Mouse (Mus musculus) heart, postnatal 10 days (tissue): ENCODE measurements around the gene Dnah7c. TPM values are rescaled to one million over a fixed set of nuclear protein-coding genes. Genes with fewer than 3 reads are reported as not detected.
"Not testable (repeated sequence)": the region's sequence is repeated elsewhere in the genome, so short reads cannot be mapped to it uniquely, and the experiment has no call there.

Experiments used
- DNase-seq, 2 experiments: peaks; one replicate each; pipeline ENCODE4 v3.0.0; 2021
- intact Hi-C: fragments of 180-260 bp; cut with DNase I; formaldehyde crosslinking; loops from one replicate; pipeline ENCODE4 v1.15.1; 2025
- total RNA-seq, 2 experiments: library from RNA; stranded (reverse); gene quantifications; 2 replicates each; pipeline ENCODE4 v1.2.3; 2021

Dnah7c gene
- total RNA-seq, 2 experiments from 2014 or later, result 0.12 TPM; not detected in 1

- intact Hi-C loops, result no loop called here
- DNase-seq, result no peak
Measured at GRCm38 (mm10) chr1:46725266-46725665, 299.9 kb downstream of the Dnah7c start.

GRCm38 (mm10) chr1:46725719-46726118, 300.3 kb downstream of the Dnah7c start:
- intact Hi-C loops, DNase-seq: not testable (repeated sequence)

GRCm38 (mm10) chr1:46729731-46730130, 304.3 kb downstream of the Dnah7c start:
- DNase-seq, intact Hi-C loops: not testable (repeated sequence)

GRCm38 (mm10) chr1:46733405-46734106, 308.2 kb downstream of the Dnah7c start:
- DNase-seq, intact Hi-C loops: not testable (repeated sequence)

GRCm38 (mm10) chr1:46734455-46734854, 309.1 kb downstream of the Dnah7c start:
- intact Hi-C loops, result not testable (repeated sequence)

GRCm38 (mm10) chr1:46764600-46764999, 339.2 kb downstream of the Dnah7c start:
- intact Hi-C loops, result not testable (repeated sequence)

More at GRCm38 (mm10) chr1:46734455-46734854, 309.1 kb downstream of the Dnah7c start:
- not testable (repeated sequence) for DNase-seq

GRCm38 (mm10) chr1:46769318-46769717, 343.9 kb downstream of the Dnah7c start:
- intact Hi-C loops, result not testable (repeated sequence)

More at GRCm38 (mm10) chr1:46764600-46764999, 339.2 kb downstream of the Dnah7c start:
- DNase-seq, result peak in 1 of 2 experiments; percentile 2

GRCm38 (mm10) chr1:46770077-46770695, 344.8 kb downstream of the Dnah7c start:
- DNase-seq, intact Hi-C loops: not testable (repeated sequence)

More at GRCm38 (mm10) chr1:46769318-46769717, 343.9 kb downstream of the Dnah7c start:
- not testable (repeated sequence) for DNase-seq

- intact Hi-C loops, DNase-seq: not testable (repeated sequence)
Measured at GRCm38 (mm10) chr1:46782227-46782626, 356.8 kb downstream of the Dnah7c start.

GRCm38 (mm10) chr1:46805074-46805473, 379.7 kb downstream of the Dnah7c start:
- DNase-seq, result no peak
- intact Hi-C loops, result no loop called here

GRCm38 (mm10) chr1:46808630-46809029, 383.2 kb downstream of the Dnah7c start:
- intact Hi-C loops, DNase-seq: not testable (repeated sequence)

GRCm38 (mm10) chr1:46817934-46818333, 392.5 kb downstream of the Dnah7c start:
- DNase-seq, result no peak
- intact Hi-C loops, result no loop called here

- no peak for DNase-seq
- intact Hi-C loops, result no loop called here
Measured at GRCm38 (mm10) chr1:46822256-46822972, 397.0 kb downstream of the Dnah7c start.

- intact Hi-C loops, result no loop called here
- DNase-seq, result no peak
Measured at GRCm38 (mm10) chr1:46830066-46830843, 404.9 kb downstream of the Dnah7c start.

GRCm38 (mm10) chr1:46831927-46832326, 406.5 kb downstream of the Dnah7c start:
- no peak for DNase-seq
- intact Hi-C loops, result no loop called here

- DNase-seq, result no peak
- intact Hi-C loops, result no loop called here
Measured at GRCm38 (mm10) chr1:46843406-46843805, 418.0 kb downstream of the Dnah7c start.

- DNase-seq, result no peak
- intact Hi-C loops, result no loop called here
Measured at GRCm38 (mm10) chr1:46844281-46844680, 418.9 kb downstream of the Dnah7c start.

GRCm38 (mm10) chr1:46845221-46845620, 419.8 kb downstream of the Dnah7c start:
- no peak for DNase-seq
- intact Hi-C loops, result loop anchor here (5.0 kb wide), 1 partner anchor 432 kb away; no protein-coding TSS in a partner anchor

GRCm38 (mm10) chr1:46849758-46850157, 424.4 kb downstream of the Dnah7c start:
- DNase-seq, result peak; percentile 83 to 85
- intact Hi-C loops, result loop anchor here (1.0 to 5.0 kb wide), 3 partner anchors 78 to 428 kb away; no protein-coding TSS in a partner anchor

- intact Hi-C loops, result loop anchor here (5.0 kb wide), 1 partner anchor 76 kb away; no protein-coding TSS in a partner anchor
- DNase-seq, result no peak
Measured at GRCm38 (mm10) chr1:46851586-46851985, 426.2 kb downstream of the Dnah7c start.
